Mouse (Mus musculus) cerebellum, adult 9-11 months (tissue): ENCODE measurements around the gene Sptbn1.

Experiments
- DNase-seq: peaks from one replicate; pipeline ENCODE4 v3.0.0; 2022

Gene Sptbn1

GRCm38 (mm10) chr11:30267892-30268647 is at the start of gene Sptbn1:
Gene Sptbn1, minus strand, starts transcription at chr11:30268175.
- DNase-seq: peak; percentile 87

- no peak for DNase-seq
These were observed 26.3 kb upstream of the Sptbn1 start for GRCm38 (mm10) chr11:30294279-30294678.

GRCm38 (mm10) chr11:30292221-30293160 is 24.5 kb upstream of the Sptbn1 start:
- no peak for DNase-seq

GRCm38 (mm10) chr11:30291155-30291554 is 23.2 kb upstream of the Sptbn1 start:
- no peak for DNase-seq

- DNase-seq: no peak
These were observed 21.8 kb upstream of the Sptbn1 start for GRCm38 (mm10) chr11:30289470-30290431.

- DNase-seq: no peak
These were observed 20.1 kb upstream of the Sptbn1 start for GRCm38 (mm10) chr11:30288075-30288474.

GRCm38 (mm10) chr11:30283710-30284109 is 15.7 kb upstream of the Sptbn1 start:
- no peak for DNase-seq

GRCm38 (mm10) chr11:30281096-30281495 is 13.1 kb upstream of the Sptbn1 start:
- DNase-seq: no peak

- no peak for DNase-seq
These were observed 11.3 kb upstream of the Sptbn1 start for GRCm38 (mm10) chr11:30279278-30279677.

GRCm38 (mm10) chr11:30275436-30276031 is 7.6 kb upstream of the Sptbn1 start:
- no peak for DNase-seq

- DNase-seq: no peak
These were observed 1.5 kb upstream of the Sptbn1 start for GRCm38 (mm10) chr11:30269524-30269923.

GRCm38 (mm10) chr11:30268648-30269375 is 837 bp upstream of the Sptbn1 start:
- no peak for DNase-seq

GRCm38 (mm10) chr11:30267036-30267891 is 711 bp downstream of the Sptbn1 start:
- peak; percentile 82 for DNase-seq

GRCm38 (mm10) chr11:30266691-30267035 is 1.3 kb downstream of the Sptbn1 start:
- DNase-seq: no peak

- no peak for DNase-seq
These were observed 2.3 kb downstream of the Sptbn1 start for GRCm38 (mm10) chr11:30265666-30266065.

GRCm38 (mm10) chr11:30263627-30264026 is 4.3 kb downstream of the Sptbn1 start:
- no peak for DNase-seq

GRCm38 (mm10) chr11:30258739-30259350 is 9.1 kb downstream of the Sptbn1 start:
- no peak for DNase-seq

- peak; percentile 77 for DNase-seq
These were observed 10.2 kb downstream of the Sptbn1 start for GRCm38 (mm10) chr11:30257812-30258211.

- no peak for DNase-seq
These were observed 10.9 kb downstream of the Sptbn1 start for GRCm38 (mm10) chr11:30257085-30257484.

- no peak for DNase-seq
These were observed 11.5 kb downstream of the Sptbn1 start for GRCm38 (mm10) chr11:30256491-30256890.
